Mouse (Mus musculus) CD8-positive naive resting alpha-beta T cell, adult 2 months (primary cell): ENCODE measurements around the gene Ppdpf.
"Not testable (repeated sequence)": the region's sequence is repeated elsewhere in the genome, so short reads cannot be mapped to it uniquely, and the experiment has no call there.

Source experiments
- DNase-seq, 2 experiments: peaks; one replicate each; pipeline ENCODE4 v3.0.0; 2022; ENCODE audit warnings: low read depth in 2 of 2, low spot score in 2 of 2

The Ppdpf gene

GRCm38 (mm10) chr2:181159091-181159514, 27.9 kb upstream of the Ppdpf start:
- DNase-seq = no peak

DNA sequence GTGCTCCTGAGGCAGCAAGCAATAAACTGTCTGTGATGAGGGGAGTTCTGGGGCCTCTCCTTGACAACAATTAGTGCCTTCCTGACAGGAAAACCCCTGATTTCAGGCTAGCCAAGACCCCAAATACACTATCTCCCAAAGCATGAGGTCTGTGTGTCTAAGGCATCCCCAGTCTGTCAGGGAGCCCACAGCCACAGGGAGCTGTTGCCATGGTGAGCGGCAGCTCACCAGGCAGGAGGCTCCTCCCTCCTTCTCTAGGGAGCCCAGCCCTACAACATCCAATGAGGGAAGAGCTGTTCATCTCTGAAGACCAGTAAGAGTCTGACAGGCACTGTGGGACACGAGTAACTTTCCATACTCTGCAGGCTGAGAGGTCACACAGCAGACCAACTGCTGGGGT, 27.3 kb upstream of the Ppdpf start:
- no peak for DNase-seq

DNA sequence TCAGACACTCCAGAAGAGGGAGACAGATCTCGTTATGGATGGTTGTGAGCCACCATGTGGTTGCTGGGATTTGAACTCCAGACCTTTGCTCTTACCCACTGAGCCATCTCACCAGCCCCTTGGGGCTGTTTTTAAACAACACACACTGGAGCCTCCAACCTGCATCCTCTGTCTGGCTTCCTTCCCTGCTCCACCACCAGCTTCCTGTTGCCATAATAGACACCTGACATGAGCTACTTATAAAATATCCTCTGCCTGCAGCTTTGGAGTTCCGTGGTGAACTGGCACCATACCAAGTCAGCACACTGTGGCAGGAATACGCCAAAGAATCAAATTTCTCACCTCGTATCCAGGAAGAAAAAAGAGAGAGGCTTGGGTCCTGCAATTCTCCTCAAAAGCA, 26.2 kb upstream of the Ppdpf start:
- no peak for DNase-seq

DNA sequence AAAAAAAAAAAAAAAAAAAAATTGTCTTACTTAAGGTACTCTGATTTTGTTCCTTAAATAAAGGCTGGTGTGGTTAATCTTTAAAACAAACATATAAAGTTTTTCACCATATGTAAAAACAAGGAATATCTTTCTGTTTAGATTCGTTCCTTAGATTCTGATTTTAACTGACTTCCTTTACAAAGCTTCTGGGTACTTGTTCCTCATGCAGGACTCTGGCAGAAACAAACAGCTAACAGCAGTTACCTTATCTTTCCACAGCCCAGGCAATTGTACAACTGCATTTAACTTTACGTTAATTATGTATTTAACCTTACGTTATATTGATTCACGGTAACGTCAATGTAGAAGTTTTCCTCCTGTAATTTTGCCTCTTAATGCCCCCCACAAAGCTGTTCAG, 20.6 kb upstream of the Ppdpf start:
- no peak for DNase-seq

GRCm38 (mm10) chr2:181174646-181175045, 12.4 kb upstream of the Ppdpf start:
- DNase-seq = no peak

DNA sequence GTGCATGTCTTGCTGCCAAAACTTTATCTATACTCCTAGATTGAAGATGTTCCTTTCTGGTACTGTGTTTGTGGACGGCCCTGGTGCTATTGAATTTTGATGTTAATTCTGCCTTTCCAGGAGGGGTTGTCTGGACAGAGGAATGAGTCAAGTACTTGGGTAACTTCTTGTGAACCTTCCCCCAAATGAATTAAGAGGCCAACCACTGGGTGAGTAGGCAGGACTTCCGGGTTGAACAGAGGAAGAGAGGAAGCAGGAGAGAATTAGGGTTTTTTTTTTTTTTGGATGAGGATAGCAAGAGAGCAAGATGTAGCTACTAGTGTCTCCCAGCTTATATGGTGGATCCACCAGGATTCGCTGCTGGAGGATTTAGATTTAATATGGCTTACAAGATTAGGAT, 9.0 kb upstream of the Ppdpf start:
- DNase-seq = no peak

DNA sequence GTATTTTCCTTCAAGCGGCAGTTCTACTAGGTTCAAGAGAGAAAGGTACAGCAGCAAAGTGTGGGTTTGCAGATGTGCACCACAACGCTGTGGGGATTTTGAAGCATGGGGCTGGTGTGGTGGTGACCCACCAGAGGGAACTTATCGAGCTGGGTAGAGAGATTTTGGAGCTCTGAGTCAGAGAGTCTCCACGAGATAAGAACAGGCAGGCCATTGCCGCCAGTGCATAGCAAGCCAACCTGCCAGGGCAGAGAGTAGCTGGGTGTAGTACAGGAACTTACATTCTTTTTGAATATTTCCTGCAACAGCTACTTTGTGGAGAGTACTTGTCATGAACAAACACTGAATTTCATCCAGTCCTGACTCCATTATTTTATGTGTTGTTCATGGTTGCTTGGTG, 8.6 kb upstream of the Ppdpf start:
- no peak for DNase-seq

- no peak for DNase-seq
Measured at GRCm38 (mm10) chr2:181180898-181181297, 6.1 kb upstream of the Ppdpf start.

- peak; percentile 80 to 88 for DNase-seq
Measured at GRCm38 (mm10) chr2:181186635-181187034, 412 bp upstream of the Ppdpf start.

- DNase-seq = peak; percentile 3 to 4
Measured at GRCm38 (mm10) chr2:181188681-181189080, 1.6 kb downstream of the Ppdpf start.

GRCm38 (mm10) chr2:181189321-181189720, 2.3 kb downstream of the Ppdpf start:
- DNase-seq = no peak

- not testable (repeated sequence) for DNase-seq
Measured at GRCm38 (mm10) chr2:181191385-181191784, 4.3 kb downstream of the Ppdpf start.

DNA sequence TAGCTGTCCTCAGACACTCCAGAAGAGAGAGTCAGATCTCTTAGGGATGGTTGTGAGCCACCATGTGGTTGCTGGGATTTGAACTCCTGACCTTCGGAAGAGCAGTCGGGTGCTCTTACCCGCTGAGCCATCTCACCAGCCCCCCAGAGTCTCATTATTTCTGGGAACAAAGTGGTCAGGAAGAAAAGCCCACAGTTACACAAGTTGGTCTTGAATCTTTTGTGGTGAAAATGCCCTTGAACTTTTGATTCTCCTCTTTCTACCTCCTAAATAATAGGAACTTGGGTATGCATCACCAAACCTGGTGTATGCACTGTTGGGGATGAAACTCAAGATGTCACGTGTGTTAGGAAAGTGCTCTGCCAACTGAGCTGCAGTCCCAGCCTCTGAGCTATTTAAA, 4.9 kb downstream of the Ppdpf start:
- DNase-seq = no peak

DNA sequence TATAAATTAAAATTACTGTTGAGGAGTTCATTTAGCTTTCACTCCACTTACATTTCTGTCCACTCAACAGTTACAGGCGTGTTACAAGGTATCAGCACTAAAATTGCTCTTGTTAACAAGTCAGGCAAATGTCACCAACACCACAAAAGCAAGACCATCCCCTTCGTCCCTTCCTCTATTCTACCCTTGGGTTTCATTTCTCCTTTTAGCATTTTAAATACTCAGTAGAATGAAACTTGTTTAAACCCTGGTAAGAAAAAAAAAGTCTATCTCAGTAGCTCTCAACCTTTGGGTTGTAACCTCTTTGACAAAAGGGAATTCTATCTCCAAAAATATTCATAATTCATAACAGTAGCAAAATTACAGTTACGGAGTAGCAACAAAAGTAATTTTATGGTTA, 6.0 kb downstream of the Ppdpf start:
- DNase-seq = no peak

DNA sequence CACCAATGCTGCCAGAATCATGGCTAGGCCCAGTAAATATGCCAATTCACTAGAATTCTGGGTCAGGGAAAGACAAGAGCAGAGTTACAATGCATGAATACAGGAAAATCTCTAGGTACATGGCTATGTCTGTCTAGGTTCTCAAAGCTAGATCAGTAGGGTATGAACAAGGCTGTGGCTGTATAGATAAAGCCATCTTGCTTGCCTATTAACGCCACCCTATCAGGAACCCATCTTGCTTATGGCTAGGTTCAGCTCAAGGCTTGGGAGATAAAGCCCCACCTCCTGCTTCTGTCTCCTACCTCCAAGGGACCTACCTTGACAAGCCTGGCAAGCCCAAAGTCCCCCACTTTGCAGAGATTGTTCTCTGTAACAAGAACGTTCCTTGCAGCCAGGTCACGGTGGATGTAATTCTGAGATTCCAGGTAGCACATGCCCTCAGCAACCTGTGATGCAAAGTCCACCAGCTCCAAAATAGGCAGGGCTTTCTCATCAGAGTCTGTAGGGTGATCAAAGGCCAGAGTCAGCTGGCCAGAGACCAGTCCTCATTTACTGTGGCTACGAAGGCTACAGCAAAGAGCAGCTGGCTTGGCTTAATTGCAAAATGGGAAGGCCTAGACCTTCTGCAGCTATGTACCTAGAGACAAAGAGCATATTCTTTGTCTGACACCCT, 9.7 kb downstream of the Ppdpf start:
- no peak for DNase-seq

DNA sequence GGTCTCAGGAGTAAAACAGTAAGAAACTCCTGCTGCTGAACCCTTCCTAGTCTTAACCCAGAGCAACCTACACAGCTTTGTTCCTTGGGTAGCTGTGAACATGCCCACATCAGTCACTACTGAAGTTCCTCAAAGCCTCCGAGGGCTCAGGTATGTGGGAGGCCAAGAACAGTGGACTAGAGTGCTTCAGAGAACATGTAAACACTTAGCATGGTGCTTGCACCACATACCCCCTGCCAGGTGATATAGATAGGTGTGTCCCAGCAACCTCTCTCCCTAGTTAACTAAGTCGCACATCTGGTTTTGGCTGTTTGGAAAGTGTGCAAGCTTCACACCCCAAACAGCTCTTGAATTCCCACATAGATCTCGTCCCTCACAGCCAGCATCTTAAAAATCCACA, 14.6 kb downstream of the Ppdpf start:
- DNase-seq = no peak

- DNase-seq = no peak
Measured at GRCm38 (mm10) chr2:181202422-181202821, 15.4 kb downstream of the Ppdpf start, which contains the start of gene Ptk6. Ptk6 (minus strand) TSS chr2:181202789.

DNA sequence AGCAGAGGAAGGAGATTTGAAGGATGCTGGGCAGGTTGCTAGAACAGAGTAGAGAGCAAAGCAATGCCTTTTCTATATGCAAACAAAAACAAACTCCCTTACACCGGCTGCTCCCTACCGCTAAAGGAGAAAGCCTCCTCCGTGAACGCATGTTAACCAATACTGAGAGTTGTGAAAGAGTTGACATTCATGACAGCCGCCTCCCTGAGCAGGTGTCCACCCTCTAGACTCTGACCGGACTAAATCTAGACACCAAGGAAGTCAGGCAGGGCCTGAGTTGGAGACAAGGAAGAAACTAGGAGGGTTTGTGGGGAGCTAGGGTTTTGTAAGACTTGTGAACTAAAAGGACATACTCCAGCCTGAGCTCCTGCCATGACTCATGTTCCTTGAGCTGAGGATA, 15.8 kb downstream of the Ppdpf start:
- DNase-seq = no peak

- DNase-seq = no peak
Measured at GRCm38 (mm10) chr2:181205678-181206077, 18.6 kb downstream of the Ppdpf start.

GRCm38 (mm10) chr2:181206118-181206517, 19.1 kb downstream of the Ppdpf start:
- DNase-seq = no peak

- peak in 1 of 2 experiments; percentile 15 for DNase-seq
Measured at GRCm38 (mm10) chr2:181212389-181213020, 25.5 kb downstream of the Ppdpf start.

DNA sequence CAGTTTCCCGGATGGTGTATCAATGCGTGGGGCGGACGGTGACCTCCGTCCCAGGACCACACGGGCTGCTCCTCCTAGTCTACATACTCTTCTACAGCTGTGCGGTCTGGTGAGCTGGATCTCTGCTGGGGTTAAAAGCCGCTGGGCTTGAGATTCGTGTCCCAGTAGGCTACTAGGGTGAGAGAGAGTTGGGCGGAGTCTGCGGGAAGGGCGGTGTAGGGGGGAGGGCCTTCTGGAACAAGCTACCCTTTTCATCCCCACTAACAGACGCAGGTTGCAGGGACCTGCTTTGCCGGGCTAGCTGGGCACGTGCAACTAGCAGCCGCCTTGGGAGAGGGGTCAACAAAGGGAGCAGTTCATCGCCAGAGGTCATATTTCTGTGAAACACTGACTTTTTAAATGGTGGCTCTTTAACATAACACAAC, 26.0 kb downstream of the Ppdpf start, which contains the start of gene Srms:
Gene Srms (minus strand): TSS at position 165 of the 425 bp plus-strand sequence.
- DNase-seq = peak; percentile 25 to 34

DNA sequence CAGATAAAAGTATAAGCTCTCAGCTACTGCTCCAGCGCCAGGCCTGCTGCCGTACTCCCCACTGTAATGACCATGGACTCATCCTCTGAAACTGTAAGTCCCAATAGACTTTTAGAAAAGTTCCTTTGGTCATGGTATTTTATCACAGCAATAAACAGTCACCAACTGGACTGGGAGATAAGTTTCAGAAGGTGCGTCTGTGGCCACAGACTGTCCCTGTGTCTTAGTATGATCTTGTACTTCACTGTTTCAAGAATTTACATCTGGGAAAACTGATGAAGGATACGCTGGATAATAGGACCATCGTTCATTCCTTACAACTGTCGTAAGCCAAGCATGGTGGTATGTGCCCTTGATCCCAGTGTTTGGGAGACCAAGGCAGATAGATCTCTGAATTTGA, 29.0 kb downstream of the Ppdpf start:
- no peak for DNase-seq
